Mouse (Mus musculus): ENCODE results near the gene Prkch. TPM values are rescaled to one million over a fixed set of nuclear protein-coding genes. Genes with fewer than 3 reads are reported as not detected.

The Prkch gene
- polyA plus RNA-seq, 1 experiment from 2014 or later = 11.2 TPM

DNA sequence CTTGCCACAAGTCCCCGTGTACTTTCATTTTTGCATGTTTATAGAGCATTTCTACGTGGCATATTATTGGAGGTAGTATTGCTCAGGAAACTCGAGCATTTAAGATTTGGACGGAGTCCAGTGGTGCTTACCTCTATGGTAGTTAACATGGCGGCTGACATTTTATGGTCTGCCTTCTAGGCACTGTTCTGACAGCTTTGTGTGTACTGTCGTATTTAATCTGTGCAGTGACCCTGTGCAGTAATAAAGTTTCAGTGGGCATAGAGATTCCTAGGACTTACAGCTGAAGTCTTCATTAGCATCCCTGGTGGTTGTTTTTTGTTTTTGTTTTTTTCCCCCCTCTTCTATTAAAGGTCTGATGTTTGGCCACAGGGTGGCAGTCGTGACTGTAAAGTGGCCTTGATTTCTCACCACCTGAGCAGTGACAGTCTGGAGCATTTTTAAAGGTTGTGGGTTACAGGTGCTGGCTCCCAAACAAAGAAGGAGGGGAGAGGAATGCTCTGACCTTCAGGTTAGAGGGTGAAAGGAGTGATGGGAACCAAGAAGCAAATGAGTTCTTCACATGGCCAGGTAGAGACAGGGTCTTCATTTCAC lies 120.6 kb downstream of the Prkch start:
- Histone ChIP-seq H3K27me3 (ENCODE audit: insufficient read depth, low read length) (no peaks in the 10 kb centered on the region), H3K4me1 (replicated peaks; ENCODE audit: insufficient read depth, low read length) (no peaks in the 10 kb centered on the region), H3K27ac (no peak overlapping the region), H3K9me3 (replicated peaks; ENCODE audit: low read length) (no peaks in the 10 kb centered on the region), H3K4me3 (replicated peaks; ENCODE audit: low read depth, low read length) (no peak overlapping the region), H3K4me2 (ENCODE audit: low read length) (no peak overlapping the region), H3K36me3 (ENCODE audit: insufficient read depth, low read length) (no peaks in the 10 kb centered on the region), H3K9ac (ENCODE audit: low read depth, low read length) (no peak overlapping the region)
- WGBS = 23% methylated on average over 7 of the region's 7 CpGs
- TF ChIP-seq CTCF (IDR thresholded peaks at IDR 0.05; ENCODE audit: low read depth) = peak; percentile 88
- no peak for ATAC-seq (replicated peaks; ENCODE audit: low FRiP score, low read depth)
- DNase-seq (ENCODE audit: low spot score) = peak; percentile 83

DNA sequence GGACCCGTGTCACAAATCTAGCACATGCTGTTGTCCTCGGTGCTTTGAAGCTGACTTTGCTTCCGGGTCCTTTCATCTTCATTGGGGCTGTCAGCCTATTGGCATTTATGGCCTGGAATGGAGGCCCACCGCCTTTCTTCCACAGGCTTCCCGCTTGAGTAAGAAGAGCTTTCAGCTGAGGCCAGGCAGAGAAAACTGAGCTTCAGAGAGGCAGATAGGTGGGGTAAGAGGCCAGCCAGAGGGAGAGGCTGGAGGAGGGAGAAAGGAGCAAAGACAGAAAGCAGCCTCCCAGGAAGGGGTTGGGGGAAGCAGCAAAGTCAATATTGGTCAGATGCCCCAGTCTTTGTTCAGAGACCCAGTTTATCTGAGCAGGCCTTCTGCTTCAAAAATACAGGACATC lies 123.9 kb downstream of the Prkch start:
- Histone ChIP-seq H3K9me3 (replicated peaks; ENCODE audit: low read length) (no peaks in the 10 kb centered on the region), H3K4me1 (replicated peaks; ENCODE audit: insufficient read depth, low read length) (no peaks in the 10 kb centered on the region), H3K27ac (0 out of 2 replicates have a peak overlapping the region, but pooled peaks have one; percentile 57), H3K4me2 (ENCODE audit: low read length) (no peak overlapping the region), H3K4me3 (replicated peaks; ENCODE audit: low read depth, low read length) (no peak overlapping the region), H3K36me3 (ENCODE audit: insufficient read depth, low read length) (no peaks in the 10 kb centered on the region), H3K27me3 (ENCODE audit: insufficient read depth, low read length) (no peaks in the 10 kb centered on the region), H3K9ac (ENCODE audit: low read depth, low read length) (no peak overlapping the region)
- ATAC-seq (replicated peaks; ENCODE audit: low FRiP score, low read depth) (no peak; the same call in 1 of the 2 replicates), DNase-seq (ENCODE audit: low spot score) (peak; percentile 48)
- WGBS = 17% methylated on average over 5 of the region's 5 CpGs
- no peak; the same call in 1 of the 2 replicates for TF ChIP-seq CTCF (IDR thresholded peaks at IDR 0.05; ENCODE audit: low read depth)

DNA sequence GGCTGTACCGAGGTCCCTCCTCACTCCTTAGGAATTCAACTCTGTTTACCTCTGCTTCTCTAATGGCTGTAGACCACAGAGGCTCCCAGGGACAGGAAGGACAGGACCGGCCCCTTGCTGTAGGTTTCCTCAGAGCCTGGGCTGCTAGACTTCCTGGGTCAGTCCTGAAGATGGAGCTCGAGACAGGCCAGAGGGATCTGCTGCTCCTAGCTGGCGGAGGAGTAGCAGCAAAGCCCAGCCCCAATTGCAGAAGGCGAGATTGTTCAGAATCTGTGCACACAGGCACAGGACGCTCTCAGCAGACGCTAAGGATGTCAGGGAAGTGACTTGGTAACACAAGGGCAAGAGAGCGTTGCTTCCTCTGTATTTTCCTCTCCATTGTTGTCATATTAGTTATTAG lies 124.3 kb downstream of the Prkch start:
- ATAC-seq (replicated peaks; ENCODE audit: low FRiP score, low read depth) = peak; percentile 87
- Histone ChIP-seq H3K4me3 (replicated peaks; ENCODE audit: low read depth, low read length) (no peak overlapping the region), H3K9ac (ENCODE audit: low read depth, low read length) (no peak overlapping the region), H3K27me3 (ENCODE audit: insufficient read depth, low read length) (no peaks in the 10 kb centered on the region), H3K4me2 (ENCODE audit: low read length) (no peak overlapping the region), H3K27ac (no peak overlapping the region), H3K4me1 (replicated peaks; ENCODE audit: insufficient read depth, low read length) (no peaks in the 10 kb centered on the region), H3K9me3 (replicated peaks; ENCODE audit: low read length) (no peaks in the 10 kb centered on the region), H3K36me3 (ENCODE audit: insufficient read depth, low read length) (no peaks in the 10 kb centered on the region)
- 7% methylated on average over 8 of the region's 8 CpGs for WGBS
- peak; percentile 94 for DNase-seq (ENCODE audit: low spot score)
- peak; percentile 80 for TF ChIP-seq CTCF (IDR thresholded peaks at IDR 0.05; ENCODE audit: low read depth)

DNA sequence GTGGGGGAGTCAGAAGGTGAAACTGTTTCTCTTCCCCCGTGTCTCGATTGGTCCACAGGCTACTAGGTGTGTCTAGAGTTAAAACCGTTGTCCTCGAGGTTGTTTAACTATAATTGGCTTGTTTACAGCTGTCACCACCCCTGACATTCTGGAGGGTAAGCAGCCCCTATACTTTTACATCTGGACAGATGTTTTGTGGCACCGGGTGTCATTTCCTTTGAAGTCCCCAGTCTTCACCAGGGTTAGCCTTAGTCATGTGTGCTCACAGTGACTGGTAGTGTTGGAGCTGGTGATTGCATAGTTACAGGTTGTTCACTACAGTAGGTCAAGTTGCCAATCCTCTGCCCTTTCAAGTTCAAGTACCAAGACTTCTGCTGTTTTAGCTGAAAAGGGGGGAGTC lies 126.2 kb downstream of the Prkch start:
- ATAC-seq (replicated peaks; ENCODE audit: low FRiP score, low read depth) (no peak), DNase-seq (ENCODE audit: low spot score) (no peak)
- TF ChIP-seq CTCF (IDR thresholded peaks at IDR 0.05; ENCODE audit: low read depth) = no peak
- Histone ChIP-seq H3K9me3 (replicated peaks; ENCODE audit: low read length) (no peaks in the 10 kb centered on the region), H3K27me3 (ENCODE audit: insufficient read depth, low read length) (no peaks in the 10 kb centered on the region), H3K9ac (ENCODE audit: low read depth, low read length) (no peak overlapping the region), H3K27ac (no peak overlapping the region), H3K36me3 (ENCODE audit: insufficient read depth, low read length) (no peaks in the 10 kb centered on the region), H3K4me3 (replicated peaks; ENCODE audit: low read depth, low read length) (no peak overlapping the region), H3K4me2 (ENCODE audit: low read length) (no peak overlapping the region), H3K4me1 (replicated peaks; ENCODE audit: insufficient read depth, low read length) (no peaks in the 10 kb centered on the region)
- WGBS = 62% methylated on average over 5 of the region's 5 CpGs

DNA sequence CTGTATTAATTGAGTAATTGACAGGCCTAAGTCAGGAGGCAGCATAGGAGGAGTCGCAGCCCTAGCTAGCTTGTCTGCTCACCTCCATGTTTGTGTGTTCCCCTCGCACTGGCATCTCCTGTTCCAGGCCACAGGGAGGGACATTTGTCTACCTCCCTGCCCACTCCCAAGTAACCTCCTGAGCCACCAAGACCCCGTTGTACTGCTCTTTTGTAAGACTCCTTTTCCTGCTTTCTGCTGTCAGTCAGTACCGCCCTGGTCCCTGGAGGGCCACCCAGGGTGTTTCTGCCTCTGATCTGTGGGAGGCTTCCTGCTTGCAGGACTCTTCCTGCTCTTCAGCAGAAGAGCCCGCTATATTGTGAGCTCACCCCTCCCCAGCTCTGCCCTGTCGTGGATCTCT lies 127.5 kb downstream of the Prkch start:
- Histone ChIP-seq H3K9me3 (replicated peaks; ENCODE audit: low read length) (no peaks in the 10 kb centered on the region), H3K4me3 (replicated peaks; ENCODE audit: low read depth, low read length) (no peak overlapping the region), H3K4me1 (replicated peaks; ENCODE audit: insufficient read depth, low read length) (no peaks in the 10 kb centered on the region), H3K36me3 (ENCODE audit: insufficient read depth, low read length) (no peaks in the 10 kb centered on the region), H3K27ac (no peak overlapping the region), H3K27me3 (ENCODE audit: insufficient read depth, low read length) (no peaks in the 10 kb centered on the region), H3K4me2 (ENCODE audit: low read length) (no peak overlapping the region), H3K9ac (ENCODE audit: low read depth, low read length) (no peak overlapping the region)
- no peak for TF ChIP-seq CTCF (IDR thresholded peaks at IDR 0.05; ENCODE audit: low read depth)
- ATAC-seq (replicated peaks; ENCODE audit: low FRiP score, low read depth) = no peak
- DNase-seq (ENCODE audit: low spot score) = peak; percentile 35
- 44% methylated on average over 6 of the region's 6 CpGs for WGBS

DNA sequence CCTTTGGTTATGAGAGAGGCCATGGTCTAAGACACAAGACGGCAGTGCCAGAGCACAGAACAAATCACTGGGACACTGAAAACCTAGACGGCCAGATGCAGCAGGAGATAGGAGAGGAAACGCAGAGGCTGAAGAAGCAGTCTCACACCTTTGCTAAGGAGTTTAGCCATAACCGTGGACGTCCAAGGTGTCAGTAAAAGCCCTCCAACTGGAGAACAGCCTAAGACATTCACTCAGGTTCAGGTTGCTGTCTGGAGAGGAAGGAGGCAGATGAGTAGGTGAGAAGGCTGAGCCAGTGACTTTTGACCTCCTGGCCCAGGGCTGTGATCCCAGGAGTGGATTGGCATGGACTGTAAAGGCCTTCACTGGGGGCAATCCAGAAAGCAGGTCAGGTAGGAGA lies 130.0 kb downstream of the Prkch start:
- Histone ChIP-seq H3K36me3 (ENCODE audit: insufficient read depth, low read length) (no peaks in the 10 kb centered on the region), H3K4me2 (ENCODE audit: low read length) (no peak overlapping the region), H3K27me3 (ENCODE audit: insufficient read depth, low read length) (no peaks in the 10 kb centered on the region), H3K4me1 (replicated peaks; ENCODE audit: insufficient read depth, low read length) (no peaks in the 10 kb centered on the region), H3K9me3 (replicated peaks; ENCODE audit: low read length) (no peaks in the 10 kb centered on the region), H3K9ac (ENCODE audit: low read depth, low read length) (no peak overlapping the region), H3K4me3 (replicated peaks; ENCODE audit: low read depth, low read length) (no peak overlapping the region), H3K27ac (no peak overlapping the region)
- DNase-seq (ENCODE audit: low spot score) (no peak), ATAC-seq (replicated peaks; ENCODE audit: low FRiP score, low read depth) (no peak)
- WGBS = 69% methylated on average over 5 of the region's 5 CpGs
- no peak for TF ChIP-seq CTCF (IDR thresholded peaks at IDR 0.05; ENCODE audit: low read depth)

DNA sequence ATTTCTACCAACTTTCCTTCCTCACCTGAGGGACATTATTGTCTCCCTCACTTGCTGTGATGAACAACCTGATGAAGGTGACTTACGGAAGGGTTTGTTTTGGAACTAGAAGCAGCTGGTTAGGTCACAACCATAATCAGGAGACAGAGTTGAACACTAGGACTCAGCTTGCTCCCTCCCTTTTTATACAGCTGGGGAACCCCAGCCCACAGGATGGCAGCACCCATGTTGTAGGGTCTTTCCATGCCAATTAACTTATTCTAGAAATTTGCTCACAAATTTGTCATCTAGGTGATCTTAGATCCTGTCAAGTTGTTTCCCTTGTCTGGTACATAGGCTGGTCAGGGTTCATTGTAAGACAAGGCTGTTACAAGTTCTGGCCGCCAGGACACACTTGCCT lies 130.7 kb downstream of the Prkch start:
- ATAC-seq (replicated peaks; ENCODE audit: low FRiP score, low read depth) = no peak
- H3K4me1 ChIP-seq (replicated peaks; ENCODE audit: insufficient read depth, low read length) = no peaks in the 10 kb centered on the region
- no peak overlapping the region for H3K27ac ChIP-seq
- DNase-seq (ENCODE audit: low spot score) = no peak
- H3K9ac ChIP-seq (ENCODE audit: low read depth, low read length) = no peak overlapping the region
- H3K4me3 ChIP-seq (replicated peaks; ENCODE audit: low read depth, low read length) = no peak overlapping the region
- no peaks in the 10 kb centered on the region for H3K9me3 ChIP-seq (replicated peaks; ENCODE audit: low read length)
- 95% methylated on average over 2 of the region's 2 CpGs for WGBS
- no peak for TF ChIP-seq CTCF (IDR thresholded peaks at IDR 0.05; ENCODE audit: low read depth)
- H3K27me3 ChIP-seq (ENCODE audit: insufficient read depth, low read length) = no peaks in the 10 kb centered on the region
- no peak overlapping the region for H3K4me2 ChIP-seq (ENCODE audit: low read length)
- no peaks in the 10 kb centered on the region for H3K36me3 ChIP-seq (ENCODE audit: insufficient read depth, low read length)

All from kidney, postnatal 0 days (tissue).